Mouse (Mus musculus): ENCODE data around the gene Olfr212. TPM values are rescaled to one million over a fixed set of nuclear protein-coding genes. Genes with fewer than 3 reads are reported as not detected.
"Not testable (repeated sequence)": the region's sequence is repeated elsewhere in the genome, so short reads cannot be mapped to it uniquely, and the experiment has no call there.

Gene Olfr212
- polyA plus RNA-seq, 1 experiment from 2014 or later, result 0.05 TPM

GRCm38 (mm10) chr6:116486833-116487232 lies 19.5 kb upstream of the Olfr212 start:
- 43% methylated on average over 1 of the region's 1 CpGs for WGBS
- no peak for TF ChIP-seq CTCF (IDR thresholded peaks at IDR 0.05; ENCODE audit: low read depth)

GRCm38 (mm10) chr6:116488791-116489190 lies 17.5 kb upstream of the Olfr212 start, which contains the start of gene Olfr211:
Gene Olfr211, plus strand, starts transcription at chr6:116489091.
- H3K4me3 ChIP-seq (ENCODE audit: low read depth, low read length), result no peak within 1 kb of the TSS
- no peak within 1 kb of the TSS for H3K27ac ChIP-seq (ENCODE audit: low read depth, low read length)
- no peak within 1 kb of the TSS for H3K9ac ChIP-seq (ENCODE audit: low read depth, low read length)
- WGBS, result 67% methylated on average over 4 of the region's 4 CpGs
- no peaks in the 10 kb centered on the region for H3K4me1 ChIP-seq (replicated peaks; ENCODE audit: control insufficient read depth, insufficient read depth, low read length)
- TF ChIP-seq CTCF (IDR thresholded peaks at IDR 0.05; ENCODE audit: low read depth), result no peak
- no peak for ATAC-seq
- H3K36me3 ChIP-seq (ENCODE audit: control insufficient read depth, insufficient read depth), result no peaks in the 10 kb centered on the region
- no peak within 1 kb of the TSS for H3K4me2 ChIP-seq (replicated peaks; ENCODE audit: low read depth)
- no peaks in the 10 kb centered on the region for H3K9me3 ChIP-seq (ENCODE audit: control insufficient read depth)
- no peaks in the 10 kb centered on the region for H3K27me3 ChIP-seq (replicated peaks; ENCODE audit: control insufficient read depth, insufficient read depth, low read length)

More at GRCm38 (mm10) chr6:116486833-116487232, 19.5 kb upstream of the Olfr212 start:
- H3K4me2 ChIP-seq (replicated peaks; ENCODE audit: low read depth), result no peak overlapping the region
- H3K36me3 ChIP-seq (ENCODE audit: control insufficient read depth, insufficient read depth), result no peaks in the 10 kb centered on the region
- no peaks in the 10 kb centered on the region for H3K27me3 ChIP-seq (replicated peaks; ENCODE audit: control insufficient read depth, insufficient read depth, low read length)
- ATAC-seq, result no peak
- H3K4me3 ChIP-seq (ENCODE audit: low read depth, low read length), result no peak overlapping the region
- H3K27ac ChIP-seq (ENCODE audit: low read depth, low read length), result no peak overlapping the region
- H3K9me3 ChIP-seq (ENCODE audit: control insufficient read depth), result no peaks in the 10 kb centered on the region
- H3K9ac ChIP-seq (ENCODE audit: low read depth, low read length), result no peak overlapping the region
- H3K4me1 ChIP-seq (replicated peaks; ENCODE audit: control insufficient read depth, insufficient read depth, low read length), result no peaks in the 10 kb centered on the region

- Histone ChIP-seq H3K9me3 (ENCODE audit: control insufficient read depth) (no peaks in the 10 kb centered on the region), H3K9ac (ENCODE audit: low read depth, low read length) (no peak overlapping the region), H3K4me3 (ENCODE audit: low read depth, low read length) (no peak overlapping the region), H3K27me3 (replicated peaks; ENCODE audit: control insufficient read depth, insufficient read depth, low read length) (no peaks in the 10 kb centered on the region), H3K4me2 (replicated peaks; ENCODE audit: low read depth) (no peak overlapping the region), H3K36me3 (ENCODE audit: control insufficient read depth, insufficient read depth) (no peaks in the 10 kb centered on the region), H3K4me1 (replicated peaks; ENCODE audit: control insufficient read depth, insufficient read depth, low read length) (no peaks in the 10 kb centered on the region), H3K27ac (ENCODE audit: low read depth, low read length) (no peak overlapping the region)
- 91% methylated on average over 5 of the region's 5 CpGs for WGBS
- no peak for ATAC-seq
- TF ChIP-seq CTCF (IDR thresholded peaks at IDR 0.05; ENCODE audit: low read depth), result no peak
Measured at GRCm38 (mm10) chr6:116493742-116494141, 12.6 kb upstream of the Olfr212 start.

- Histone ChIP-seq H3K4me3 (ENCODE audit: low read depth, low read length) (no peak overlapping the region), H3K27ac (ENCODE audit: low read depth, low read length) (no peak overlapping the region), H3K9me3 (ENCODE audit: control insufficient read depth) (no peaks in the 10 kb centered on the region), H3K36me3 (ENCODE audit: control insufficient read depth, insufficient read depth) (no peaks in the 10 kb centered on the region), H3K27me3 (replicated peaks; ENCODE audit: control insufficient read depth, insufficient read depth, low read length) (no peaks in the 10 kb centered on the region), H3K9ac (ENCODE audit: low read depth, low read length) (no peak overlapping the region), H3K4me1 (replicated peaks; ENCODE audit: control insufficient read depth, insufficient read depth, low read length) (no peaks in the 10 kb centered on the region), H3K4me2 (replicated peaks; ENCODE audit: low read depth) (no peak overlapping the region)
- ATAC-seq, result no peak
- TF ChIP-seq CTCF (IDR thresholded peaks at IDR 0.05; ENCODE audit: low read depth), result no peak
- 76% methylated on average over 1 of the region's 1 CpGs for WGBS
Measured at GRCm38 (mm10) chr6:116495960-116496359, 10.4 kb upstream of the Olfr212 start.

GRCm38 (mm10) chr6:116514832-116515231 lies 8.5 kb downstream of the Olfr212 start:
- Histone ChIP-seq H3K27ac (ENCODE audit: low read depth, low read length) (no peak overlapping the region), H3K4me1 (replicated peaks; ENCODE audit: control insufficient read depth, insufficient read depth, low read length) (no peaks in the 10 kb centered on the region), H3K27me3 (replicated peaks; ENCODE audit: control insufficient read depth, insufficient read depth, low read length) (no peaks in the 10 kb centered on the region), H3K9me3 (ENCODE audit: control insufficient read depth) (no peaks in the 10 kb centered on the region), H3K36me3 (ENCODE audit: control insufficient read depth, insufficient read depth) (no peaks in the 10 kb centered on the region), H3K4me2 (replicated peaks; ENCODE audit: low read depth) (no peak overlapping the region), H3K4me3 (ENCODE audit: low read depth, low read length) (no peak overlapping the region), H3K9ac (ENCODE audit: low read depth, low read length) (no peak overlapping the region)
- no peak for ATAC-seq
- no peak for TF ChIP-seq CTCF (IDR thresholded peaks at IDR 0.05; ENCODE audit: low read depth)

- Histone ChIP-seq H3K27me3 (replicated peaks; ENCODE audit: control insufficient read depth, insufficient read depth, low read length) (no peaks in the 10 kb centered on the region), H3K9me3 (ENCODE audit: control insufficient read depth) (no peaks in the 10 kb centered on the region), H3K36me3 (ENCODE audit: control insufficient read depth, insufficient read depth) (no peaks in the 10 kb centered on the region), H3K9ac (ENCODE audit: low read depth, low read length) (no peak within 1 kb of the TSS), H3K4me1 (replicated peaks; ENCODE audit: control insufficient read depth, insufficient read depth, low read length) (no peaks in the 10 kb centered on the region), H3K4me2 (replicated peaks; ENCODE audit: low read depth) (no peak within 1 kb of the TSS), H3K27ac (ENCODE audit: low read depth, low read length) (no peak within 1 kb of the TSS), H3K4me3 (ENCODE audit: low read depth, low read length) (no peak within 1 kb of the TSS)
- TF ChIP-seq CTCF (IDR thresholded peaks at IDR 0.05; ENCODE audit: low read depth), result no peak
- no peak for ATAC-seq
- 81% methylated on average over 1 of the region's 1 CpGs for WGBS
Measured at GRCm38 (mm10) chr6:116538156-116538555, 31.8 kb downstream of the Olfr212 start, which contains the start of gene Olfr213. Gene Olfr213, plus strand, starts transcription at chr6:116538456.

- no peaks in the 10 kb centered on the region for H3K4me1 ChIP-seq (replicated peaks; ENCODE audit: control insufficient read depth, insufficient read depth, low read length)
- no peaks in the 10 kb centered on the region for H3K27me3 ChIP-seq (replicated peaks; ENCODE audit: control insufficient read depth, insufficient read depth, low read length)
- 80% methylated on average over 2 of the region's 2 CpGs for WGBS
- no peak for TF ChIP-seq CTCF (IDR thresholded peaks at IDR 0.05; ENCODE audit: low read depth)
- no peak overlapping the region for H3K9ac ChIP-seq (ENCODE audit: low read depth, low read length)
- no peak overlapping the region for H3K4me3 ChIP-seq (ENCODE audit: low read depth, low read length)
- no peaks in the 10 kb centered on the region for H3K36me3 ChIP-seq (ENCODE audit: control insufficient read depth, insufficient read depth)
- no peak overlapping the region for H3K27ac ChIP-seq (ENCODE audit: low read depth, low read length)
- H3K4me2 ChIP-seq (replicated peaks; ENCODE audit: low read depth), result no peak overlapping the region
- H3K9me3 ChIP-seq (ENCODE audit: control insufficient read depth), result no peaks in the 10 kb centered on the region
- ATAC-seq, result no peak
Measured at GRCm38 (mm10) chr6:116542500-116542899, 36.2 kb downstream of the Olfr212 start.

GRCm38 (mm10) chr6:116550841-116551240 lies 44.5 kb downstream of the Olfr212 start, which contains the start of gene Gm5580:
Gene Gm5580, plus strand, starts transcription at chr6:116551141.
- H3K4me1 ChIP-seq (replicated peaks; ENCODE audit: control insufficient read depth, insufficient read depth, low read length); ATAC-seq; H3K27me3 ChIP-seq (replicated peaks; ENCODE audit: control insufficient read depth, insufficient read depth, low read length); H3K4me2 ChIP-seq (replicated peaks; ENCODE audit: low read depth); H3K4me3 ChIP-seq (ENCODE audit: low read depth, low read length); H3K36me3 ChIP-seq (ENCODE audit: control insufficient read depth, insufficient read depth); H3K9me3 ChIP-seq (ENCODE audit: control insufficient read depth); H3K27ac ChIP-seq (ENCODE audit: low read depth, low read length); H3K9ac ChIP-seq (ENCODE audit: low read depth, low read length): not testable (repeated sequence)
- 92% methylated on average over 11 of the region's 11 CpGs for WGBS

Measured in intestine, postnatal 0 days (tissue).